Mouse (Mus musculus): ENCODE results near the gene Tnfrsf23. TPM values are rescaled to one million over a fixed set of nuclear protein-coding genes. Genes with fewer than 3 reads are reported as not detected.

Tnfrsf23 gene
- 3.5 and 4.6 TPM in 2 replicates for polyA plus RNA-seq (2015; fragmentation: Nextera tagmentation; extraction: Ambion mirVana)

- Histone ChIP-seq H3K9me3 (replicated peaks; ENCODE audit: control insufficient read depth, low read length) (no peaks in the 10 kb centered on the region), H3K27ac (ENCODE audit: low read length) (no peak within 1 kb of the TSS), H3K4me2 (ENCODE audit: low read depth, low read length) (peak within 1 kb of the TSS; percentile 79), H3K4me3 (replicated peaks; ENCODE audit: low read length) (peak within 1 kb of the TSS; percentile 51), H3K36me3 (ENCODE audit: control insufficient read depth, insufficient read depth, low read length) (peaks cover 8% of the 10 kb centered on the region; the same call in 1 of the 2 replicates), H3K27me3 (ENCODE audit: control insufficient read depth, insufficient read depth, low read length) (no peaks in the 10 kb centered on the region), H3K9ac (ENCODE audit: low read length) (peak within 1 kb of the TSS; percentile 67), H3K4me1 (ENCODE audit: control insufficient read depth, insufficient read depth, low read length) (no peaks in the 10 kb centered on the region)
- 3% methylated on average over 35 of the region's 35 CpGs for WGBS
- peak; percentile 96 for ATAC-seq (ENCODE audit: insufficient read depth, low FRiP score)
Observed at GRCm38 (mm10) chr7:143685359-143686067, at the start of gene Tnfrsf23. TSS of gene Tnfrsf23 (minus strand) at chr7:143685872.

- no peak overlapping the region for H3K27ac ChIP-seq (ENCODE audit: low read length)
- no peaks in the 10 kb centered on the region for H3K27me3 ChIP-seq (ENCODE audit: control insufficient read depth, insufficient read depth, low read length)
- no peaks in the 10 kb centered on the region for H3K36me3 ChIP-seq (ENCODE audit: control insufficient read depth, insufficient read depth, low read length)
- no peak overlapping the region for H3K4me3 ChIP-seq (replicated peaks; ENCODE audit: low read length)
- WGBS: 91% methylated on average over 4 of the region's 4 CpGs
- no peaks in the 10 kb centered on the region for H3K9me3 ChIP-seq (replicated peaks; ENCODE audit: control insufficient read depth, low read length)
- H3K4me1 ChIP-seq (ENCODE audit: control insufficient read depth, insufficient read depth, low read length): peaks cover 21% of the 10 kb centered on the region
- no peak overlapping the region for H3K4me2 ChIP-seq (ENCODE audit: low read depth, low read length)
- H3K9ac ChIP-seq (ENCODE audit: low read length): no peak overlapping the region
- no peak for ATAC-seq (ENCODE audit: insufficient read depth, low FRiP score)
Observed at GRCm38 (mm10) chr7:143733746-143734145, 48.1 kb upstream of the Tnfrsf23 start.

- no peak for ATAC-seq (ENCODE audit: insufficient read depth, low FRiP score)
- 68% methylated on average over 10 of the region's 10 CpGs for WGBS
- no peaks in the 10 kb centered on the region for H3K36me3 ChIP-seq (ENCODE audit: control insufficient read depth, insufficient read depth, low read length)
Observed at GRCm38 (mm10) chr7:143729886-143730285, 44.2 kb upstream of the Tnfrsf23 start.

GRCm38 (mm10) chr7:143726396-143726795, 40.7 kb upstream of the Tnfrsf23 start:
- H3K27ac ChIP-seq (ENCODE audit: low read length): no peak overlapping the region
- H3K4me2 ChIP-seq (ENCODE audit: low read depth, low read length): no peak overlapping the region
- peaks cover 24% of the 10 kb centered on the region for H3K4me1 ChIP-seq (ENCODE audit: control insufficient read depth, insufficient read depth, low read length)
- H3K27me3 ChIP-seq (ENCODE audit: control insufficient read depth, insufficient read depth, low read length): no peaks in the 10 kb centered on the region
- 69% methylated on average over 4 of the region's 4 CpGs for WGBS
- H3K4me3 ChIP-seq (replicated peaks; ENCODE audit: low read length): no peak overlapping the region
- no peak for ATAC-seq (ENCODE audit: insufficient read depth, low FRiP score)
- no peaks in the 10 kb centered on the region for H3K36me3 ChIP-seq (ENCODE audit: control insufficient read depth, insufficient read depth, low read length)
- H3K9me3 ChIP-seq (replicated peaks; ENCODE audit: control insufficient read depth, low read length): no peaks in the 10 kb centered on the region
- no peak overlapping the region for H3K9ac ChIP-seq (ENCODE audit: low read length)

More at GRCm38 (mm10) chr7:143729886-143730285, 44.2 kb upstream of the Tnfrsf23 start:
- H3K27ac ChIP-seq (ENCODE audit: low read length): no peak overlapping the region
- no peaks in the 10 kb centered on the region for H3K9me3 ChIP-seq (replicated peaks; ENCODE audit: control insufficient read depth, low read length)
- peaks cover 8% of the 10 kb centered on the region; the same call in 1 of the 2 replicates for H3K4me1 ChIP-seq (ENCODE audit: control insufficient read depth, insufficient read depth, low read length)
- H3K4me3 ChIP-seq (replicated peaks; ENCODE audit: low read length): no peak overlapping the region
- no peak overlapping the region for H3K9ac ChIP-seq (ENCODE audit: low read length)
- H3K27me3 ChIP-seq (ENCODE audit: control insufficient read depth, insufficient read depth, low read length): no peaks in the 10 kb centered on the region
- no peak overlapping the region for H3K4me2 ChIP-seq (ENCODE audit: low read depth, low read length)

GRCm38 (mm10) chr7:143723841-143724240, 38.2 kb upstream of the Tnfrsf23 start:
- 58% methylated on average over 4 of the region's 4 CpGs for WGBS
- Histone ChIP-seq H3K9ac (ENCODE audit: low read length) (peak overlapping the region; percentile 60), H3K27ac (ENCODE audit: low read length) (peak overlapping the region; percentile 90), H3K9me3 (replicated peaks; ENCODE audit: control insufficient read depth, low read length) (no peaks in the 10 kb centered on the region), H3K36me3 (ENCODE audit: control insufficient read depth, insufficient read depth, low read length) (no peaks in the 10 kb centered on the region; the same call in 1 of the 2 replicates), H3K4me3 (replicated peaks; ENCODE audit: low read length) (peak overlapping the region; percentile 32), H3K27me3 (ENCODE audit: control insufficient read depth, insufficient read depth, low read length) (no peaks in the 10 kb centered on the region), H3K4me1 (ENCODE audit: control insufficient read depth, insufficient read depth, low read length) (peaks cover 20% of the 10 kb centered on the region; the same call in 1 of the 2 replicates), H3K4me2 (ENCODE audit: low read depth, low read length) (peak overlapping the region; percentile 52)
- ATAC-seq (ENCODE audit: insufficient read depth, low FRiP score): peak; percentile 94

- Histone ChIP-seq H3K4me3 (replicated peaks; ENCODE audit: low read length) (no peak overlapping the region), H3K4me1 (ENCODE audit: control insufficient read depth, insufficient read depth, low read length) (peaks cover 27% of the 10 kb centered on the region), H3K9ac (ENCODE audit: low read length) (no peak overlapping the region), H3K36me3 (ENCODE audit: control insufficient read depth, insufficient read depth, low read length) (no peaks in the 10 kb centered on the region; the same call in 1 of the 2 replicates), H3K27ac (ENCODE audit: low read length) (peak overlapping the region; percentile 90), H3K9me3 (replicated peaks; ENCODE audit: control insufficient read depth, low read length) (no peaks in the 10 kb centered on the region), H3K27me3 (ENCODE audit: control insufficient read depth, insufficient read depth, low read length) (no peaks in the 10 kb centered on the region), H3K4me2 (ENCODE audit: low read depth, low read length) (no peak overlapping the region)
- no peak for ATAC-seq (ENCODE audit: insufficient read depth, low FRiP score)
- 81% methylated on average over 5 of the region's 5 CpGs for WGBS
Observed at GRCm38 (mm10) chr7:143722646-143723045, 37.0 kb upstream of the Tnfrsf23 start.

- no peak overlapping the region for H3K4me2 ChIP-seq (ENCODE audit: low read depth, low read length)
- no peak overlapping the region for H3K27ac ChIP-seq (ENCODE audit: low read length)
- H3K27me3 ChIP-seq (ENCODE audit: control insufficient read depth, insufficient read depth, low read length): no peaks in the 10 kb centered on the region
- 62% methylated on average over 1 of the region's 1 CpGs for WGBS
- H3K9ac ChIP-seq (ENCODE audit: low read length): no peak overlapping the region
- H3K36me3 ChIP-seq (ENCODE audit: control insufficient read depth, insufficient read depth, low read length): peaks cover 3% of the 10 kb centered on the region; the same call in 1 of the 2 replicates
- ATAC-seq (ENCODE audit: insufficient read depth, low FRiP score): peak; percentile 6; the same call in 1 of the 2 replicates
- H3K9me3 ChIP-seq (replicated peaks; ENCODE audit: control insufficient read depth, low read length): no peaks in the 10 kb centered on the region
- H3K4me3 ChIP-seq (replicated peaks; ENCODE audit: low read length): no peak overlapping the region
- peaks cover 21% of the 10 kb centered on the region for H3K4me1 ChIP-seq (ENCODE audit: control insufficient read depth, insufficient read depth, low read length)
Observed at GRCm38 (mm10) chr7:143717811-143718210, 32.1 kb upstream of the Tnfrsf23 start.

GRCm38 (mm10) chr7:143713421-143713820, 27.7 kb upstream of the Tnfrsf23 start:
- Histone ChIP-seq H3K4me3 (replicated peaks; ENCODE audit: low read length) (no peak overlapping the region), H3K4me2 (ENCODE audit: low read depth, low read length) (no peak overlapping the region), H3K27ac (ENCODE audit: low read length) (no peak overlapping the region), H3K9me3 (replicated peaks; ENCODE audit: control insufficient read depth, low read length) (no peaks in the 10 kb centered on the region), H3K36me3 (ENCODE audit: control insufficient read depth, insufficient read depth, low read length) (peaks cover 13% of the 10 kb centered on the region), H3K4me1 (ENCODE audit: control insufficient read depth, insufficient read depth, low read length) (peaks cover 4% of the 10 kb centered on the region; the same call in 1 of the 2 replicates), H3K9ac (ENCODE audit: low read length) (0 out of 2 replicates have a peak overlapping the region, but pooled peaks have one; percentile 2), H3K27me3 (ENCODE audit: control insufficient read depth, insufficient read depth, low read length) (no peaks in the 10 kb centered on the region)
- ATAC-seq (ENCODE audit: insufficient read depth, low FRiP score): no peak
- WGBS: 75% methylated on average over 4 of the region's 4 CpGs

GRCm38 (mm10) chr7:143712771-143713348, 27.2 kb upstream of the Tnfrsf23 start:
- no peak overlapping the region for H3K4me3 ChIP-seq (replicated peaks; ENCODE audit: low read length)
- H3K4me1 ChIP-seq (ENCODE audit: control insufficient read depth, insufficient read depth, low read length): no peaks in the 10 kb centered on the region
- ATAC-seq (ENCODE audit: insufficient read depth, low FRiP score): no peak
- H3K9ac ChIP-seq (ENCODE audit: low read length): 0 out of 2 replicates have a peak overlapping the region, but pooled peaks have one; percentile 2
- H3K27me3 ChIP-seq (ENCODE audit: control insufficient read depth, insufficient read depth, low read length): no peaks in the 10 kb centered on the region
- 76% methylated on average over 8 of the region's 8 CpGs for WGBS
- no peak overlapping the region for H3K4me2 ChIP-seq (ENCODE audit: low read depth, low read length)
- H3K27ac ChIP-seq (ENCODE audit: low read length): no peak overlapping the region
- H3K9me3 ChIP-seq (replicated peaks; ENCODE audit: control insufficient read depth, low read length): no peaks in the 10 kb centered on the region
- peaks cover 13% of the 10 kb centered on the region for H3K36me3 ChIP-seq (ENCODE audit: control insufficient read depth, insufficient read depth, low read length)
